In the genomic region with DNA sequence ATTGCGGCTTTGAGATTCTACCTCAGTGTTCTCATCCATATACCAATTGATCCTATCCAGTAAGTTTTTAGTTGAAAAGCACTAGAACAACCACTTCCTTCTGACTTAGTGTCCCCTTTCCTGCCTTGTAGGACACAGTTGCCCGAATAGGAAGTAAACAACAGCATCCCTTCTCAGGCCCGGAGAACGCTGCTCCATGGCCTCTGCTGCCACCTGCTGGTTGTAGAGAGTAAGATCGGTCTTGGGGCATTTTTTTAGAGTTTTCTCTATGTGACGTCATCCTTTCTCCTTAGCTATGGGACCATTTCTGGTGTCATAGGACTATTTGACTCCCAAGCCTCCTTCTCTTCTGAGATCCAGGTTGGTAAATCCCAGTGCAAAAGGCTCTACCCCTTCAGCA, we compare ENCODE assay signal across 8 mouse cellular contexts. TPM values are rescaled to one million over a fixed set of nuclear protein-coding genes. Genes with fewer than 3 reads are reported as not detected.
DNase-seq lines count a peak whose midpoint lies in the region; TF ChIP-seq lines count a peak whose summit lies in the region.
"Had no signal": no experiment of that assay in that cellular context is flagged by ENCODE, and none has a peak within 500 bp of the region (broad histone marks: within the 10 kb centered on the region; RNA-seq: fewer than 3 reads in every experiment).

No protein-coding gene starts in this region.

- DNase-seq in MN1 (ENCODE audit: low spot score) = peak; percentile 93
- DNase-seq in heart, postnatal 14 days = peak; percentile 85 to 91
- peak; percentile 65 for DNase-seq in layer of hippocampus, adult 9-11 months
- DNase-seq in lung, postnatal 10 days = peak; percentile 90
- DNase-seq in right cerebral cortex, postnatal 25 days = peak; percentile 68

- peak; percentile 90 for TF ChIP-seq CTCF in bone marrow macrophage, adult 2 months (IDR thresholded peaks at IDR 0.05; ENCODE audit: low read depth, low read length)
- peak; percentile 82 for TF ChIP-seq CTCF in embryonic fibroblast, embryonic 13.5 days (IDR thresholded peaks at IDR 0.05; ENCODE audit: borderline replicate concordance, insufficient read depth, low read length)

- H3K27ac ChIP-seq in bone marrow macrophage, adult 2 months (ENCODE audit: insufficient read depth, low read depth, low read length) = no peak overlapping the region
- H3K27ac ChIP-seq in embryonic fibroblast, embryonic 13.5 days (ENCODE audit: insufficient read depth, low read length) = no peak overlapping the region
- H3K27ac ChIP-seq: stomach, embryonic 15.5 days had no signal

- H3K4me1 ChIP-seq in bone marrow macrophage, adult 2 months (ENCODE audit: control insufficient read depth, insufficient read depth, low read length) = peaks cover 13% of the 10 kb centered on the region
- H3K4me1 ChIP-seq in embryonic fibroblast, embryonic 13.5 days (ENCODE audit: control insufficient read depth, insufficient read depth, low read length) = peaks cover 14% of the 10 kb centered on the region; the same call in 1 of the 2 replicates

- TF ChIP-seq POLR2A in bone marrow macrophage, adult 2 months (IDR thresholded peaks at IDR 0.05; ENCODE audit: borderline replicate concordance, low read depth, low read length) = no peak
- no peak for TF ChIP-seq POLR2A in embryonic fibroblast, embryonic 13.5 days (IDR thresholded peaks at IDR 0.05; ENCODE audit: low read depth, low read length)

- intact Hi-C loops in heart, postnatal 14 days (cut with DNase I) = loop anchor here (1.0 to 5.0 kb wide), 3 partner anchors 34 to 199 kb away; no protein-coding TSS in a partner anchor

- no peak overlapping the region for H3K4me3 ChIP-seq in bone marrow macrophage, adult 2 months (ENCODE audit: insufficient read depth, low read length)
- H3K4me3 ChIP-seq in embryonic fibroblast, embryonic 13.5 days (ENCODE audit: insufficient read depth, low read length) = no peak overlapping the region
- H3K4me3 ChIP-seq: stomach, embryonic 15.5 days had no signal

RNA-seq across cellular contexts. Expression of a gene that starts 16.3 kb away (rescaled TPM):
- 56.1 and 65.3 TPM in 2 replicates for polyA plus RNA-seq in bone marrow macrophage, adult 2 months (2012; ENCODE audit: insufficient read depth, insufficient read length, missing spikeins)
- 14.0 and 28.8 TPM in 2 replicates for polyA plus RNA-seq in embryonic fibroblast, embryonic 13.5 days (2011; ENCODE audit: insufficient read length, low read depth, missing spikeins)
- total RNA-seq in heart, postnatal 14 days (2021) = 10 to 100 TPM in 1 of 2 experiments, 1 to 10 TPM in 1; 9.9 to 12.5 TPM

RNA-seq across cellular contexts. Expression of a gene that starts 35.5 kb away (rescaled TPM):
- polyA plus RNA-seq in bone marrow macrophage, adult 2 months (2012; ENCODE audit: insufficient read depth, insufficient read length, missing spikeins) = not detected in 2 replicates
- polyA plus RNA-seq in embryonic fibroblast, embryonic 13.5 days (2011; ENCODE audit: insufficient read length, low read depth, missing spikeins) = not detected in 2 replicates
- not detected for total RNA-seq in heart, postnatal 14 days (2021)

RNA-seq across cellular contexts. Expression of a gene that starts 35.5 kb away (rescaled TPM):
- polyA plus RNA-seq in bone marrow macrophage, adult 2 months (2012; ENCODE audit: insufficient read depth, insufficient read length, missing spikeins) = not detected in 2 replicates
- polyA plus RNA-seq in embryonic fibroblast, embryonic 13.5 days (2011; ENCODE audit: insufficient read length, low read depth, missing spikeins) = not detected in 2 replicates
- not detected for total RNA-seq in heart, postnatal 14 days (2021)
